Mouse (Mus musculus) heart, embryonic 14.5 days (tissue): ENCODE results near the gene Zfhx2. TPM values are rescaled to one million over a fixed set of nuclear protein-coding genes. Genes with fewer than 3 reads are reported as not detected.
A peak's percentile ranks its signal among the peaks of the same experiment; 100 is the strongest.

Experiments used
- ATAC-seq: fragments of 200-750 bp; cut with Nextera tagmentation; 2 replicates; pipeline ENCODE4 v1.8.0; 2017; ENCODE audit warnings: low read depth, moderate TSS enrichment; ENCODE audit not compliant: insufficient number of reproducible peaks, insufficient read depth, low FRiP score
- H3K27ac ChIP-seq, 2 experiments: fragments of 200-500 bp in 1 of 2; fragments of 300-500 bp in 1 of 2; sonication (generic) in 1 of 2; replicated peaks in 1 of 2; 2 replicates each; pipeline ENCODE4 v1.5.1; 2012 to 2014; ENCODE audit warnings: low read depth in 2 of 2, low read length in 2 of 2, control low read depth in 1 of 2, mild to moderate bottlenecking in 1 of 2, mixed read lengths in 1 of 2; ENCODE audit not compliant: control insufficient read depth in 1 of 2, insufficient read depth in 1 of 2
- H3K27me3 ChIP-seq: fragments of 300-500 bp; sonication (generic); 2 replicates; pipeline ENCODE4 v1.6.1; 2014; ENCODE audit warnings: mild to moderate bottlenecking, low read length, control low read depth; ENCODE audit not compliant: control insufficient read depth, insufficient read depth
- H3K36me3 ChIP-seq: fragments of 300-500 bp; sonication (generic); 2 replicates; pipeline ENCODE4 v1.6.1; 2014; ENCODE audit warnings: mild to moderate bottlenecking, control low read depth, low read length, mixed read lengths; ENCODE audit not compliant: control insufficient read depth, insufficient read depth
- H3K4me1 ChIP-seq, 2 experiments: fragments of 200-500 bp in 1 of 2; fragments of 300-500 bp in 1 of 2; sonication (generic) in 1 of 2; 2 replicates each; pipeline ENCODE4 v1.6.1; 2012 to 2014; ENCODE audit warnings: low read length in 2 of 2, control low read depth in 1 of 2, mixed read lengths in 1 of 2; ENCODE audit not compliant: control insufficient read depth in 2 of 2, insufficient read depth in 2 of 2
- H3K4me2 ChIP-seq: fragments of 300-500 bp; sonication (generic); 2 replicates; pipeline ENCODE4 v1.6.1; 2014; ENCODE audit warnings: mild to moderate bottlenecking, low read length
- H3K4me3 ChIP-seq, 2 experiments: fragments of 200-500 bp in 1 of 2; fragments of 300-500 bp in 1 of 2; sonication (generic) in 1 of 2; 2 replicates each; pipeline ENCODE4 v1.5.1; 2012 to 2014; ENCODE audit warnings: low read length in 2 of 2, mild to moderate bottlenecking in 2 of 2, control low read depth in 1 of 2, low read depth in 1 of 2, moderate library complexity in 1 of 2; ENCODE audit not compliant: control insufficient read depth in 1 of 2, insufficient read depth in 1 of 2
- H3K9ac ChIP-seq: fragments of 300-500 bp; sonication (generic); 2 replicates; pipeline ENCODE4 v1.6.1; 2014; ENCODE audit warnings: mild to moderate bottlenecking, low read length
- H3K9me3 ChIP-seq: fragments of 300-500 bp; sonication (generic); 2 replicates; pipeline ENCODE4 v1.6.1; 2016; ENCODE audit warnings: low read length, control low read depth; ENCODE audit not compliant: control insufficient read depth
- WGBS: fragments of 180-500 bp; shearing (Covaris S2); extraction: QIAGEN DNeasy Blood & Tissue Kit; methylation state at CpG from one replicate; pipeline ENCODE4 v1.1.7; 2014; 5-methylcytosine and 5-hydroxymethylcytosine counted together
- polyA plus RNA-seq: library from polyadenylated mRNA; unstranded; fragments of >200 nt; fragmentation: Nextera tagmentation; extraction: Ambion mirVana; gene quantifications from 2 replicates; pipeline ENCODE4 v1.2.1, GENCODE M21; 2014

Zfhx2 gene
- polyA plus RNA-seq, 1 experiment from 2014 or later = 2.6 TPM

DNA sequence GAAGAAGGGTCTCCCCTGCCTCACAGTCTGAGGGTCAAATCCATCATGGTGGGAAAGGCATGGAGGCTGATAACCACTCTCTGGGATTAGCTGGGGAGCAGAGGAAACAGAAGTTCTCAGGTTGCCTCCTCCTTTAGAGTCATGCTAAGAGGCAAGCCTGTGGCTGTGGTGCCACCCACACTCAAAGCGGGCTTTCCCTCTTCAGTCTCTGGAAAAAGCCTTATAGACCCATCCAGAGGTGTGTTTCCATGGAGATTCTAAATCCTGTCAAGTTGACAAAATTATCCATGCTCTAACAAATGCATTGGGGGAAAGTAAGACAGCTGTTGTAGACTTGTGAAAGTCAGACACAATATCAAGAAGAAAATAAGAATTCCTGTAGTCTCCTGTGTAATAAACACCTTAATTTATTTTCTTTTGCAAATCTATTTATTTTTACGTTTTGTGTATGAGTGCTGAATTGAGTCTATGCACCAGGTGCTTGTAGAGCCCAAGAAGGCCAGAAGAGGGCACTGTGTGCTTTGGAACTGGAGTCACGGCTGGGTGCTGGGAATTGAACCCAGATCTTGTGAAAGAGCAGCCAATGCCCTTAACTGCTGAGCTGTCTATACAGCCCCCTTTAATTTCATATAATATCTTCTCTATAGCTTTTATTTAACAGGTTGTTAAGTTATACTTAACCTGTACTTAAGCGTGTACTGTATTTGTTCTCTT is 27.5 kb upstream of the Zfhx2 start:
- Histone ChIP-seq H3K4me2 (no peak overlapping the region), H3K27ac (no peak overlapping the region), H3K27me3 (peaks cover 35% of the 10 kb centered on the region), H3K4me3 (no peak overlapping the region), H3K36me3 (no peaks in the 10 kb centered on the region), H3K9ac (no peak overlapping the region), H3K4me1 (peaks cover 6 to 23% of the 10 kb centered on the region in 2 experiments), H3K9me3 (no peaks in the 10 kb centered on the region)
- 75% methylated on average over 4 of the region's 4 CpGs for WGBS
- no peak for ATAC-seq

- H3K27me3 ChIP-seq = peaks cover 42% of the 10 kb centered on the region
- H3K4me1 ChIP-seq = peaks cover 6 to 29% of the 10 kb centered on the region in 2 experiments
- WGBS = 59% methylated on average over 4 of the region's 4 CpGs
- no peak overlapping the region for H3K4me2 ChIP-seq
- no peaks in the 10 kb centered on the region for H3K9me3 ChIP-seq
- H3K4me3 ChIP-seq = no peak overlapping the region
- H3K36me3 ChIP-seq = no peaks in the 10 kb centered on the region
- no peak overlapping the region for H3K9ac ChIP-seq
- no peak for ATAC-seq
- no peak overlapping the region for H3K27ac ChIP-seq
Observed at GRCm38 (mm10) chr14:55118852-55119251, 26.7 kb upstream of the Zfhx2 start.

DNA sequence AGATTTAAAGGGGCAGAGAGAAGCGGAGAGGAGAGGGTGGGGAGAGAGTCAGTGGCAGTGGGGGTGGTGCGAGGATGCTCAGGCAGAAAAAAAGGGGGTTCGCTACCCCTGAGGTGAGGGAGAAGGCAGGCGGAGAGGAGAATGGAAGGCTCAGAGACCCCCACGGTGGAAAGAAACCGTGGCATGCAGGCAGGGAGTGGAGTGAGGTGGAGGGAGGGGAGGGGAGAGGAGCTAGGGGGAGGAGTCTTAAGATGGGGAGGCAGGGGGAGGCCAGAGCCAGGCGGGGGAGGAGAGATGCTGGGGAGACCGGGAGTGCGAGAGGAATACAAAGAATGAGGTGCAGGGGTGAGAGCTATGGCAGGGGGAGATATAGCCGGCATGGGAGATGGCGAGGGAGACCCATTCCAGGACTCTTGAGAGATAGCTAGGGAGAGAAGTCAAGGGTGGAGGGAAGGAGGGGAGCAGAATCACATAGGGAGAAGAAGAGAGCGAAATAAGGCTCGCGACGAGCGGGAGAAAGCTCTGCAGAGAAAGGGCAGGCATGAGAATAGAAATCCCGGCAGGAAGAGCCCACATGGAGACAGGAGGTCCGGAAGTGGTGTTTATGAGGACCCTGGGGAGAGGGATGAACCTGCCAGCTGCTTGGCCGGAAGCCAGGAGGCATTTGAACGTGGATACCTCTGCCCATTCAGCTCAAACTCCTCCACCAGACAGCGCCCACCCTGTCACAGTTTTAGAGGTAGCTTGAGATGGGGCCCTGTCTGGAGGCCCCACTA is 24.5 kb upstream of the Zfhx2 start, which contains the start of gene Jph4:
Jph4 (minus strand) TSS at position 511 of the 776 bp plus-strand sequence.
- H3K9ac ChIP-seq = no peak within 1 kb of the TSS
- no peak within 1 kb of the TSS for H3K27ac ChIP-seq
- H3K4me2 ChIP-seq = peak within 1 kb of the TSS; percentile 92
- 7% methylated on average over 21 of the region's 21 CpGs for WGBS
- peak within 1 kb of the TSS in 1 of 2 experiments; percentile 55; a peak in 1 of 4 replicates for H3K4me3 ChIP-seq
- no peak for ATAC-seq
- H3K4me1 ChIP-seq = peaks cover 2 to 20% of the 10 kb centered on the region in 2 experiments; a peak in 3 of 4 replicates
- no peaks in the 10 kb centered on the region for H3K36me3 ChIP-seq
- H3K27me3 ChIP-seq = peaks cover 62% of the 10 kb centered on the region
- no peaks in the 10 kb centered on the region for H3K9me3 ChIP-seq

GRCm38 (mm10) chr14:55115846-55116245 is 23.7 kb upstream of the Zfhx2 start:
- H3K4me2 ChIP-seq = peak overlapping the region; percentile 92
- no peaks in the 10 kb centered on the region for H3K9me3 ChIP-seq
- 2% methylated on average over 8 of the region's 8 CpGs for WGBS
- H3K4me1 ChIP-seq = peaks cover 2 to 20% of the 10 kb centered on the region in 2 experiments; a peak in 3 of 4 replicates
- H3K4me3 ChIP-seq = peak overlapping the region in 1 of 2 experiments; percentile 55; a peak in 1 of 4 replicates
- no peak overlapping the region for H3K27ac ChIP-seq
- ATAC-seq = no peak
- no peaks in the 10 kb centered on the region for H3K36me3 ChIP-seq
- peaks cover 69% of the 10 kb centered on the region for H3K27me3 ChIP-seq
- no peak overlapping the region for H3K9ac ChIP-seq

- Histone ChIP-seq H3K27me3 (peaks cover 77% of the 10 kb centered on the region), H3K36me3 (no peaks in the 10 kb centered on the region), H3K27ac (no peak overlapping the region), H3K9ac (peak overlapping the region; percentile 68), H3K4me1 (peaks cover 2 to 20% of the 10 kb centered on the region in 2 experiments; a peak in 3 of 4 replicates), H3K4me2 (peak overlapping the region; percentile 92), H3K4me3 (peak overlapping the region; percentile 42 to 55), H3K9me3 (no peaks in the 10 kb centered on the region)
- peak; percentile 46 for ATAC-seq
- WGBS = under 1% methylated on average over 58 of the region's 78 CpGs
Observed at GRCm38 (mm10) chr14:55114759-55115701, 22.9 kb upstream of the Zfhx2 start.

DNA sequence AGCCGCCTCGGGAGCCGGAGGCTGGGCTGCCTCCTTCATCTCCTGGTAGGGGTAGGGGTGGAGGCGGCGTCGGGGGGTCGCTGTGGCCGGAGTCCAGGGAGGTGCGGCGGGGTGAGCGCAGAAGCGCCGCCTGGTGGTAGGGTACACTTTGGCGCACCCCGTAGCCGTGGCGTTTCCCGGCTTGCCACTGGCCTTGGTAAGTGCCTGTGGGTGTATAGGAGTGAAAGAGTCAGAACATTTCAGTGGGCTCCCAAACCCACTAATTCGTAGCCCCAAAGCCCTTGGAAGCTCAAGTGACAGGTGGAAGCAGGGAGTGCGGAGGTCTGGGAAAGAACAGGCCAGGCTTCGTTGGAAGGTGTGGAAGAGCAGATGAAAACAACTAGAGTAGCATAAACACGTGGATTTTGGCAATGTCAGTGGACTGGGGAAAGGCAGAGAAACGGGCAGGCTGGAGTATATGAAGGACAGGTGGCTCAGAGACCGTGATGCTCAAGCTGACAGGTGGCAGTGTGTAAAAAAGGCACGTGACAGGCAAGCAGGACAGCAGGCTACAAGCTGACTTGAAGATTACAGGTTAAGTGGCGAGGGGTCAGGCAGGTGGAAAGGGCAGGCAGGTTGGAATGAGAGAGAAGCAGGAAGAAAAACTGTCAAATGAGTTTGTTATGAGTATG is 22.0 kb upstream of the Zfhx2 start:
- ATAC-seq = no peak
- Histone ChIP-seq H3K27ac (no peak overlapping the region), H3K27me3 (peaks cover 86% of the 10 kb centered on the region), H3K4me1 (peaks cover 7 to 23% of the 10 kb centered on the region in 2 experiments; a peak in 3 of 4 replicates), H3K9me3 (no peaks in the 10 kb centered on the region), H3K4me2 (peak overlapping the region; percentile 92), H3K9ac (no peak overlapping the region), H3K4me3 (peak overlapping the region; percentile 42 to 55; a peak in 3 of 4 replicates), H3K36me3 (no peaks in the 10 kb centered on the region)
- 9% methylated on average over 26 of the region's 26 CpGs for WGBS
